Mouse (Mus musculus): ENCODE data around the gene Foxq1.

- no peak for TF ChIP-seq CTCF (IDR thresholded peaks at IDR 0.05; ENCODE audit: borderline replicate concordance, insufficient read depth, low read length)
- no peak for TF ChIP-seq POLR2A (IDR thresholded peaks at IDR 0.05; ENCODE audit: low read depth, low read length)
Observed at GRCm38 (mm10) chr13:31587341-31587740, 31.4 kb downstream of the Foxq1 start.

All from embryonic fibroblast, embryonic 13.5 days (primary cell).